In the genomic region with DNA sequence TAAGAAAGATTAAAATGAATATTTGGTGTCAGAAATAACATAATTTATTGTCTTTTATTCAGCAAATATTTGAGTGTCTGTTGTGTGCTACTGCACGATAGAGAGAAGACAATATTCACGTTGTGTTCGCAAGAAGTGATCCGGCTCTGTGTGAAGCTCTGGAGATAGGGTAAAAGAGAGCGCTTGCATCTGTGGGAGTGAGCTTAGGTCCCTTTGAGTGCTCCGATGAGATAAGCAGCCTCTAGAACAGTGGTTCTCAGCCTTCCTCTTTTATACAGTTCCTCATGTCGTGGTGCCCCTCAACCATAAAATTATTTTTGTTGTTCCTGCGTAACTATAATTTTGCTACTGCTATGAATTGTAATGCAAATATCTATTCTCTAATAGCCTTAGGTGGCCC, we compare ENCODE assay signal across 37 mouse cellular contexts. TPM values are rescaled to one million over a fixed set of nuclear protein-coding genes. Genes with fewer than 3 reads are reported as not detected.
DNase-seq lines count a peak whose midpoint lies in the region; ATAC-seq lines count a peak whose summit lies in the region.
"Had no signal": no experiment of that assay in that cellular context is flagged by ENCODE, and none has a peak within 500 bp of the region (broad histone marks: within the 10 kb centered on the region; RNA-seq: fewer than 3 reads in every experiment).

No protein-coding gene starts in this region.

- no peak overlapping the region for H3K9ac ChIP-seq in heart, embryonic 12.5 days
- H3K9ac ChIP-seq in liver, embryonic 13.5 days: no peak overlapping the region
- H3K9ac ChIP-seq: limb, embryonic 15.5 days; lung, embryonic 15.5 days; midbrain, embryonic 12.5 days had no signal

- H3K27ac ChIP-seq in heart, embryonic 12.5 days (ENCODE audit: poor library complexity, severe bottlenecking): no peak overlapping the region
- H3K27ac ChIP-seq in liver, embryonic 13.5 days: no peak overlapping the region
- H3K27ac ChIP-seq: limb, embryonic 10.5 days; limb, embryonic 15.5 days; lung, embryonic 15.5 days; midbrain, embryonic 12.5 days had no signal

- H3K4me1 ChIP-seq in heart, embryonic 12.5 days (replicated peaks): no peaks in the 10 kb centered on the region
- peaks cover 43% of the 10 kb centered on the region for H3K4me1 ChIP-seq in liver, embryonic 13.5 days (replicated peaks)
- H3K4me1 ChIP-seq: limb, embryonic 15.5 days; lung, embryonic 15.5 days; midbrain, embryonic 12.5 days had no signal

- H3K4me2 ChIP-seq in heart, embryonic 12.5 days: no peak overlapping the region
- peak overlapping the region; percentile 2; the same call in 1 of the 2 replicates for H3K4me2 ChIP-seq in liver, embryonic 13.5 days
- H3K4me2 ChIP-seq: limb, embryonic 15.5 days; lung, embryonic 15.5 days; midbrain, embryonic 12.5 days had no signal

- no peaks in the 10 kb centered on the region for H3K9me3 ChIP-seq in heart, embryonic 12.5 days (replicated peaks)
- no peaks in the 10 kb centered on the region for H3K9me3 ChIP-seq in liver, embryonic 13.5 days (replicated peaks)
- H3K9me3 ChIP-seq: limb, embryonic 10.5 days; limb, embryonic 15.5 days; lung, embryonic 15.5 days; midbrain, embryonic 12.5 days had no signal

- intact Hi-C loops in heart, postnatal 25 days (cut with DNase I): no loop called here

- ATAC-seq in heart, embryonic 12.5 days (ENCODE audit: insufficient number of reproducible peaks, low FRiP score): peak; percentile 76; the same call in 1 of the 2 replicates
- peak; percentile 89 for ATAC-seq in common myeloid progenitor, adult 5-6 weeks (replicated peaks; ENCODE audit: low read depth, poor library complexity, severe bottlenecking)
- ATAC-seq in liver, embryonic 13.5 days (ENCODE audit: low read depth): peak; percentile 82
- peak; percentile 74 for ATAC-seq in megakaryocyte progenitor cell, adult 5-6 weeks (replicated peaks; ENCODE audit: poor library complexity)
- no peak for ATAC-seq in erythroblast, adult 5-6 weeks (replicated peaks; ENCODE audit: low FRiP score, poor library complexity, severe bottlenecking)
- ATAC-seq: activated CD4-positive, CD25-positive, alpha-beta regulatory T cell, adult 4 months; CD4-positive, CD25-positive, alpha-beta regulatory T cell, adult 4 months; forebrain, embryonic 14.5 days; hindbrain, embryonic 16.5 days had no signal

- H3K27me3 ChIP-seq in heart, embryonic 12.5 days (replicated peaks): 0 out of 2 replicates have a peak, but pooled peaks cover 3% of the 10 kb centered on the region
- no peaks in the 10 kb centered on the region for H3K27me3 ChIP-seq in liver, embryonic 13.5 days
- H3K27me3 ChIP-seq: limb, embryonic 15.5 days; lung, embryonic 15.5 days had no signal

- H3K4me3 ChIP-seq in heart, embryonic 12.5 days: no peak overlapping the region
- no peak overlapping the region for H3K4me3 ChIP-seq in liver, embryonic 13.5 days (replicated peaks)
- H3K4me3 ChIP-seq: limb, embryonic 10.5 days; limb, embryonic 15.5 days; lung, embryonic 15.5 days; midbrain, embryonic 12.5 days had no signal

- 65% methylated on average over 8 of the region's 8 CpGs for WGBS in heart, embryonic 12.5 days
- 16% methylated on average over 8 of the region's 8 CpGs for WGBS in liver, embryonic 13.5 days (ENCODE audit: insufficient replicate concordance)

- no peaks in the 10 kb centered on the region for H3K36me3 ChIP-seq in heart, embryonic 12.5 days
- no peaks in the 10 kb centered on the region for H3K36me3 ChIP-seq in liver, embryonic 13.5 days
- H3K36me3 ChIP-seq: limb, embryonic 10.5 days; limb, embryonic 15.5 days; lung, embryonic 15.5 days; midbrain, embryonic 12.5 days had no signal

- no peak for DNase-seq in heart, postnatal 25 days (ENCODE audit: low spot score)
- peak; percentile 46 for DNase-seq in liver, embryonic 13.5 days
- DNase-seq in embryo, embryonic 11 days: no peak
- no peak for DNase-seq in urinary bladder, postnatal 10 days (ENCODE audit: low spot score)
- DNase-seq: adrenal gland, adult 2 months; adrenal gland, postnatal 36 days; cerebellum, adult 2 months; cerebellum, postnatal 14 days; gastrocnemius, postnatal 36 days; kidney, adult 18-20 months; kidney, postnatal 4 days; layer of hippocampus, postnatal 36 days; right cerebral cortex, postnatal 25 days; spleen, adult 18-20 months; thymus, adult 2 months; thymus, postnatal 36 days had no signal

RNA-seq across cellular contexts. Expression of a gene that starts 37.4 kb away (rescaled TPM):
- polyA plus RNA-seq in heart, embryonic 12.5 days (2016; fragmentation: Nextera tagmentation; extraction: Ambion mirVana): not detected in 2 replicates
- not detected for total RNA-seq in heart, postnatal 25 days (2021)
- total RNA-seq in common myeloid progenitor, adult 5-6 weeks (2017): not detected in 2 replicates
- polyA plus RNA-seq in liver, embryonic 13.5 days (2015; fragmentation: Nextera tagmentation; extraction: Ambion mirVana): not detected in 2 replicates
- total RNA-seq in megakaryocyte progenitor cell, adult 5-6 weeks (2015): not detected in 2 replicates
- total RNA-seq in megakaryocyte progenitor cell, adult 5-6 weeks (2017): not detected in 2 replicates
- not detected in 2 replicates for total RNA-seq in erythroblast, adult 5-6 weeks (2015; ENCODE audit: low replicate concordance)
- total RNA-seq in erythroblast, adult 5-6 weeks (2017; ENCODE audit: low replicate concordance): not detected in 2 replicates
- total RNA-seq: adrenal gland, adult 2 months; adrenal gland, postnatal 36 days; gastrocnemius, adult 18-20 months; gastrocnemius, postnatal 36 days; heart, adult 8-10 months; layer of hippocampus, postnatal 36 days; megakaryocyte, adult 5-6 weeks had no signal
- polyA plus RNA-seq: activated CD4-positive, CD25-positive, alpha-beta regulatory T cell, adult 4 months; adrenal gland, adult 2 months; CD4-positive, CD25-positive, alpha-beta regulatory T cell, adult 4 months; embryonic facial prominence, embryonic 11.5 days; forebrain, embryonic 14.5 days; heart, embryonic 16.5 days; hindbrain, embryonic 11.5 days; hindbrain, embryonic 16.5 days; intestine, embryonic 14.5 days; kidney, embryonic 16.5 days; limb, embryonic 10.5 days; limb, embryonic 15.5 days; lung, embryonic 15.5 days; midbrain, embryonic 12.5 days; neural tube, embryonic 14.5 days; thymus, adult 2 months had no signal
